Mouse (Mus musculus): ENCODE data around the gene Pin1rt1. TPM values are rescaled to one million over a fixed set of nuclear protein-coding genes. Genes with fewer than 3 reads are reported as not detected.

Gene Pin1rt1
- total RNA-seq (2014; fragmentation: Nextera tagmentation), result not detected in 2 replicates
- not detected in 2 replicates for total RNA-seq (2017)

GRCm38 (mm10) chr2:104716279-104716678 lies at the start of gene Pin1rt1:
TSS of gene Pin1rt1 (minus strand) at chr2:104716379.
- no peak for ATAC-seq (replicated peaks; ENCODE audit: poor library complexity, severe bottlenecking)

- no peak for ATAC-seq (replicated peaks; ENCODE audit: poor library complexity, severe bottlenecking)
Observed at GRCm38 (mm10) chr2:104764018-104764417, 47.8 kb upstream of the Pin1rt1 start.

- ATAC-seq (replicated peaks; ENCODE audit: poor library complexity, severe bottlenecking), result no peak
Observed at GRCm38 (mm10) chr2:104763134-104763703, 47.0 kb upstream of the Pin1rt1 start.

- ATAC-seq (replicated peaks; ENCODE audit: poor library complexity, severe bottlenecking), result peak; percentile 77
Observed at GRCm38 (mm10) chr2:104750611-104751010, 34.4 kb upstream of the Pin1rt1 start.

GRCm38 (mm10) chr2:104748652-104749183 lies 32.5 kb upstream of the Pin1rt1 start:
- ATAC-seq (replicated peaks; ENCODE audit: poor library complexity, severe bottlenecking), result no peak

GRCm38 (mm10) chr2:104746251-104746650 lies 30.1 kb upstream of the Pin1rt1 start:
- peak; percentile 26 for ATAC-seq (replicated peaks; ENCODE audit: poor library complexity, severe bottlenecking)

GRCm38 (mm10) chr2:104743971-104744370 lies 27.8 kb upstream of the Pin1rt1 start:
- no peak for ATAC-seq (replicated peaks; ENCODE audit: poor library complexity, severe bottlenecking)

- ATAC-seq (replicated peaks; ENCODE audit: poor library complexity, severe bottlenecking), result no peak
Observed at GRCm38 (mm10) chr2:104743160-104743559, 27.0 kb upstream of the Pin1rt1 start.

- ATAC-seq (replicated peaks; ENCODE audit: poor library complexity, severe bottlenecking), result peak; percentile 61
Observed at GRCm38 (mm10) chr2:104742741-104743064, 26.5 kb upstream of the Pin1rt1 start, which contains the start of gene Depdc7. TSS of gene Depdc7 (minus strand) at chr2:104742878.

- ATAC-seq (replicated peaks; ENCODE audit: poor library complexity, severe bottlenecking), result peak; percentile 66
Observed at GRCm38 (mm10) chr2:104741896-104742740, 25.9 kb upstream of the Pin1rt1 start.

GRCm38 (mm10) chr2:104741015-104741758 lies 25.0 kb upstream of the Pin1rt1 start:
- ATAC-seq (replicated peaks; ENCODE audit: poor library complexity, severe bottlenecking), result no peak

- ATAC-seq (replicated peaks; ENCODE audit: poor library complexity, severe bottlenecking), result peak; percentile 57
Observed at GRCm38 (mm10) chr2:104740248-104740949, 24.2 kb upstream of the Pin1rt1 start.

- ATAC-seq (replicated peaks; ENCODE audit: poor library complexity, severe bottlenecking), result no peak
Observed at GRCm38 (mm10) chr2:104739691-104740090, 23.5 kb upstream of the Pin1rt1 start.

- ATAC-seq (replicated peaks; ENCODE audit: poor library complexity, severe bottlenecking), result no peak
Observed at GRCm38 (mm10) chr2:104736241-104736640, 20.1 kb upstream of the Pin1rt1 start.

GRCm38 (mm10) chr2:104732562-104733256 lies 16.5 kb upstream of the Pin1rt1 start:
- no peak for ATAC-seq (replicated peaks; ENCODE audit: poor library complexity, severe bottlenecking)

GRCm38 (mm10) chr2:104732033-104732444 lies 15.9 kb upstream of the Pin1rt1 start:
- peak; percentile 93 for ATAC-seq (replicated peaks; ENCODE audit: poor library complexity, severe bottlenecking)

GRCm38 (mm10) chr2:104727369-104727768 lies 11.2 kb upstream of the Pin1rt1 start:
- no peak for ATAC-seq (replicated peaks; ENCODE audit: poor library complexity, severe bottlenecking)

GRCm38 (mm10) chr2:104722021-104722420 lies 5.8 kb upstream of the Pin1rt1 start:
- no peak for ATAC-seq (replicated peaks; ENCODE audit: poor library complexity, severe bottlenecking)

GRCm38 (mm10) chr2:104717827-104718226 lies 1.6 kb upstream of the Pin1rt1 start:
- ATAC-seq (replicated peaks; ENCODE audit: poor library complexity, severe bottlenecking), result no peak

Measured in granulocyte monocyte progenitor cell, adult 5-6 weeks (primary cell).